Mouse (Mus musculus) gastrocnemius, adult 2 months (tissue): ENCODE results near the gene Iqcj. TPM values are rescaled to one million over a fixed set of nuclear protein-coding genes. Genes with fewer than 3 reads are reported as not detected.

ENCODE experiments used
- DNase-seq: peaks from one replicate; pipeline ENCODE4 v3.0.0; 2022
- H3K27ac ChIP-seq: fragments of 200-600 bp; 2 replicates; pipeline ENCODE4 v1.8.1; 2022; ENCODE audit warnings: mild to moderate bottlenecking
- H3K4me3 ChIP-seq: fragments of 200-600 bp; 2 replicates; pipeline ENCODE4 v1.8.1; 2022; ENCODE audit warnings: mild to moderate bottlenecking, moderate library complexity
- CTCF ChIP-seq: fragments of 200-600 bp; IDR thresholded peaks from 2 replicates; pipeline ENCODE4 v1.8.1; 2022; ENCODE audit warnings: antibody characterized with exemption, mild to moderate bottlenecking, moderate library complexity
- intact Hi-C: fragments of 180-260 bp; cut with DNase I; formaldehyde crosslinking; loops from one replicate; pipeline ENCODE4 v1.15.1; 2025
- total RNA-seq, 2 experiments: library from RNA; stranded (reverse); gene quantifications; 2 replicates each; pipeline ENCODE4 v1.2.3; 2021

The Iqcj gene
- total RNA-seq, 2 experiments from 2014 or later, result not detected

- DNase-seq, result no peak
- TF ChIP-seq CTCF, result no peak
- no peak overlapping the region for H3K4me3 ChIP-seq
- intact Hi-C loops, result no loop called here
- H3K27ac ChIP-seq, result no peak overlapping the region
Measured at GRCm38 (mm10) chr3:67923095-67923494, 31.1 kb downstream of the Iqcj start.

GRCm38 (mm10) chr3:67925453-67925852 lies 33.4 kb downstream of the Iqcj start:
- intact Hi-C loops, result no loop called here
- Histone ChIP-seq H3K4me3 (no peak overlapping the region), H3K27ac (no peak overlapping the region)
- no peak for DNase-seq
- TF ChIP-seq CTCF, result no peak

DNA sequence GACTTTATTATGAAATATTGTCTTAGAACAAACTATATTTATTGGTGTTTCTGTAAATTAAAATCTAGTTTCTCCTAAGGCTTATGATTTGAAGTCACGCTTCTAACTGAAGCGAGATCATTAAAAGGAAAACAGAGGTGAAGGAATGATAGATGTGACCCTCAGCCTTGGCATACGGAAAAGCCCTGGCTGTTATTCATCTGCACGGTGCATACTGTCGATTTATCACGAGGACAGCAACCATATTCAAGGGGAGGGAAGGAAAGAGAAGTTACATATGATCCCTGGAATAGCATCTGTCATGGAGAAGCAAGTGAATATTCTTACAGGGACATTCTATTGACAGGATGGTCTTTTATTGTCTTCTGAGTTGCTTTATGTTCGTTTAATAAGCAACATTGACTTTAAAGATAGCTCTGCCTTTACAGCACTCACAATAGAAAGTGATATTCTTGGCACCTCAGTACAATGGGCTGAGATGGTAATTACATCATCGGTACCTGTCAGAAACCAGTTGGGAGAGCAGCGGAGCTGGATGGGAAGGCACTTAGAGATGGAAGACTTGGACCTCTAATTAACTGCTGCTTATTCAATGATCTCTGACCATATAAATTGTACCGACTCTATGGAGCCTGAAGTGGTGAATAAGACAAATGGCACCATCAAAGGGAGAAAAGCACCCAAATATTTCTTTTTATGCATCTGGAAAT lies 38.6 kb downstream of the Iqcj start:
- intact Hi-C loops, result no loop called here
- Histone ChIP-seq H3K27ac (no peak overlapping the region), H3K4me3 (no peak overlapping the region)
- no peak for DNase-seq
- no peak for TF ChIP-seq CTCF

GRCm38 (mm10) chr3:67931181-67931580 lies 39.2 kb downstream of the Iqcj start:
- intact Hi-C loops, result no loop called here
- no peak for TF ChIP-seq CTCF
- no peak overlapping the region for H3K4me3 ChIP-seq
- DNase-seq, result no peak
- no peak overlapping the region for H3K27ac ChIP-seq

GRCm38 (mm10) chr3:67931914-67932313 lies 39.9 kb downstream of the Iqcj start:
- TF ChIP-seq CTCF, result no peak
- Histone ChIP-seq H3K4me3 (no peak overlapping the region), H3K27ac (no peak overlapping the region)
- intact Hi-C loops, result no loop called here
- no peak for DNase-seq

DNA sequence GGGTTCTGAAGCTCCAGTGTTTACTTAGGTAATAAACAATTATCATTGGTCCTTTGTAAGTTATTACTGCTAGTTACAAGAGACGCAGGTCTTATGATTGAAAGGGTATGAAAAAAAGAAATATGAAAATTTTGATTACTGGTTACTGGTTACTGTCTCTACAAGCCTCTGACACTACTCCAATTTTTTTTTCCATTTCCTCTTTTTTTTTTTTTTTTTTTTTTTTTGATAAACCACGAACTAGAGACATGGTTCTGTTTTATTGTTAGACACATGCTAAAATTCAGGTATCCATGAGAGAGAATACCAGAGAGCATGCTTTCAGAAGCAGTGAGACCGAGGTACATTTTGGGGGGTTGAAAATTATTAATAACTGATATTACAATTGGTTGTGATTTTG lies 43.8 kb downstream of the Iqcj start:
- Histone ChIP-seq H3K4me3 (no peak overlapping the region), H3K27ac (no peak overlapping the region)
- TF ChIP-seq CTCF, result no peak
- no peak for DNase-seq
- intact Hi-C loops, result no loop called here

DNA sequence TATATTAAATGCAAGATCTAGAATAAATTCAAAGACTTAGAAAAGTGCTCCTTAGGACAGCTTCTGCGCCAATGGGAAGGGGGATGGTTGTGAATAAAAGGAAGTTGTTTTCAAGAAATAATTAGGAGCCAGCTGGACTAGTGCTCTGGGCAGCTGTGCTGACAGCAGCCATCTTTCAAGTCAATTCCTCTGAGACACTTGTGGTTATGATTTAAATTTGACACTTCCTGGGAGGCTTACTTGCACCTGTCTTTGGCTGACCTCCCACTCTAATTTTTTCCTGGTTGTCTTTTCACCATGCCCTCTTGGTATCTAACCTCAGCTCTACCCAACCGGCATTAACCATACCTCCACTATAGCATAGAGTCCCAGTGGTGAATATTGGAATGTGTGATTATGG lies 55.0 kb downstream of the Iqcj start:
- DNase-seq, result no peak
- no peak for TF ChIP-seq CTCF
- Histone ChIP-seq H3K27ac (no peak overlapping the region), H3K4me3 (no peak overlapping the region)
- intact Hi-C loops, result no loop called here

GRCm38 (mm10) chr3:67952517-67952940 lies 60.5 kb downstream of the Iqcj start:
- no peak overlapping the region for H3K4me3 ChIP-seq
- intact Hi-C loops, result no loop called here
- DNase-seq, result no peak
- no peak for TF ChIP-seq CTCF
- H3K27ac ChIP-seq, result no peak overlapping the region

DNA sequence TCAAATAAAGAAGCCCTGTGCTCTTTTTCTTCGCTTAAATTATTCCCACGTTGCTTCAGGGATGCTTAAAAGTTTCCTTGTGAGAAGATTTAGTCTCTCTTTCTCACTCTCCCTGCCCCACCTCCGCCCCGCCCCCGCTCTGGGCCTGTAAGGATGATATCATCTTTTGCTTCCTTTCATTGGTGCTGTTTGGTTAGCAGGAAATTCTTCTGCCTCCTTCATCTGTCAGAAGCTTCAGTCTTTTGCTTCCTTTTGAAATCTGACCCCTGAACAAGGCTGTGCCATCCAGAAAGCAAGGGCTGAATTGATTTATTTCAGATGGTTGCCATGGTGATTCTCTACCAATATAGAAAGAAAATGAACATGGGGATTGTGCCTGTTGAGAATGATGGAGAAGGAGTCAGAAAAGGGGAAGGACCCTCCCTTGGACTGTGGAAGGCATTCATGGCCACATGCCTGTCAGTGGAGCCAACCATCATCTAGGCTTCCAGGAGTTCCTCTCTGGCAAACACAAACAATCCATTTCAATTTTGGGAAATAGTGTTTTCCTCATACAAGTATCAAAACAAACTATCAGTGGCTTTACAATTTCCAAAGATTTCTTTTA lies 62.5 kb downstream of the Iqcj start:
- TF ChIP-seq CTCF, result no peak
- Histone ChIP-seq H3K4me3 (no peak overlapping the region), H3K27ac (no peak overlapping the region)
- intact Hi-C loops, result no loop called here
- peak; percentile 26 for DNase-seq

DNA sequence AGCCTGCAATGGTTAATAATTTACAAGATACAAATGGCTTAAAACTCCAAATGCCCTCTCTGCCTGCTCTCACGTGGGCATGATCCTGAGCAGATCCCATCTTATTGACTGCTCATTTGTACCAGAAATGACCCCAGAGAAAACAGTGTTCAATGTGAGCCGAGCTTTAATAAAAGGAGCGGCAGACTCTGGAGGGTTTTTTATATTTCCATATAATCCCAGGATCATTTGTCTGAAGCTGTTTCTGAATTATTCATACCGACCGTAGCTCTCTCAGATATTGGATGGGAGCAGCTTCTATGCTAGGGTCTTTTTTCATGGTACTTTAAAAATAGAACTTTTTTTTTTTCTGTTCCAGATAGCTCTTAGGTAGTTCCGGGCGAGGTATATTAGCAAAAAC lies 67.7 kb downstream of the Iqcj start:
- DNase-seq, result no peak
- no peak overlapping the region for H3K27ac ChIP-seq
- H3K4me3 ChIP-seq, result no peak overlapping the region
- intact Hi-C loops, result no loop called here
- no peak for TF ChIP-seq CTCF

DNA sequence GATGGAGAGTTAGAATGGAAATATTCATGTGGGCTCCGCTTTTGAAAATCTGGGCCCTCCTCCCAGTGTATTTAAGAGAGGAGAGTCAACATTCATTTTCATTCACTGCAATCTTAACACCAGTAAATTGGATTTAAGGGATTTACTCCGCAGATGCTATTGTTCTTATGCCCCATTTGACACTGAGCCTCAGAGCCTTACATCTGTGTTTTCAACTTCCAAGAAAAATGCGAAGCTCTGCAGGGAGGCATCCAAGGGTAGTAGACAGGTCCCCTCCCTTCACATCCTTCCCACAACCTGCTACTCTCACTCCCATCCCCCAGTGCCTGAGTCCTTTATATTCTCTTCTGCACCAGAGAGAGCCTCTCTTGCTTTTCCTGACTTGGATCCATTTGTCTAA lies 68.1 kb downstream of the Iqcj start:
- Histone ChIP-seq H3K27ac (no peak overlapping the region), H3K4me3 (no peak overlapping the region)
- intact Hi-C loops, result no loop called here
- DNase-seq, result no peak
- TF ChIP-seq CTCF, result no peak

- TF ChIP-seq CTCF, result no peak
- H3K27ac ChIP-seq, result no peak overlapping the region
- intact Hi-C loops, result no loop called here
- no peak overlapping the region for H3K4me3 ChIP-seq
- DNase-seq, result no peak
Measured at GRCm38 (mm10) chr3:67960727-67961126, 68.7 kb downstream of the Iqcj start.

DNA sequence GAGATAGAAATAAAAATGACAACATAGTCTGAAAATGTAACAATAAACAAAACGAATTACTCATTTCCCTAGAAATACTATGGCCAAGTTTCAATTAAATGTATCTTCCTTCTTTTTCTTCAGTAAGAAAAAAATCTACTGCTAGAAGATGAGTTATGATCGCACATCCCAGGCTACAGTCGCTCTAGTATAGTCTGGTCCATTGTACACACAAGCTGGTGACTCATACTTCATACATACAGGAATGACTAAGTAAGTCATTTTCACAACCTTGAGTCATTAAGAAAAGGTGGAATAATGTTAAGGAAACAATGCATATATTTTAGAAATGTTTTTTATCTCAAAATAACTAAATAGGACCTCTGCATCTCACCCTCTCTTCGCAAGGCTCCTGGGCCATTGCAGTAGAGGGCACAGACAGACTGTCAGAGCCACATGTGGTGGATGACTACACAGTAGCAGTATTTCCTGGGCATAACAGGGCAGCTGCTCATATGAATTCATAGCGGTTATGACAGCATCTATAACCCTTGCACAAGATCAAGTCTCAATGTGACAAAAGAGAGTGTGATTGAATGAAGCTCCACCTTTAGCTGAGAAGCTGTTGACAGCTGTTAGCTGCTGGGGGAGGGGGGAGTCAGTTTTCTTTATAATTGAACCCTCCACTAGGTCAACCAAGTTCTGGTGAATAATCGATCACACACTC lies 70.1 kb downstream of the Iqcj start:
- H3K4me3 ChIP-seq, result no peak overlapping the region
- H3K27ac ChIP-seq, result no peak overlapping the region
- no peak for DNase-seq
- intact Hi-C loops, result no loop called here
- TF ChIP-seq CTCF, result no peak
